Mouse (Mus musculus) splenic B cell, adult 2 months (primary cell): ENCODE results near the gene Triap1.

Source experiments
- DNase-seq: peaks from one replicate; pipeline ENCODE4 v3.0.0-alpha.2; 2011; ENCODE audit warnings: low read depth, low spot score
- H3K27me3 ChIP-seq: 2 replicates; pipeline ENCODE4 v1.6.1; 2012; ENCODE audit warnings: mild to moderate bottlenecking, low read length, moderate library complexity, mixed read lengths; ENCODE audit not compliant: control insufficient read depth, poor library complexity, insufficient read depth, severe bottlenecking
- H3K36me3 ChIP-seq: 2 replicates; pipeline ENCODE4 v1.6.1; 2012; ENCODE audit warnings: mild to moderate bottlenecking, low read length, moderate library complexity, mixed read lengths; ENCODE audit not compliant: control insufficient read depth, poor library complexity, insufficient read depth, severe bottlenecking

The Triap1 gene

DNA sequence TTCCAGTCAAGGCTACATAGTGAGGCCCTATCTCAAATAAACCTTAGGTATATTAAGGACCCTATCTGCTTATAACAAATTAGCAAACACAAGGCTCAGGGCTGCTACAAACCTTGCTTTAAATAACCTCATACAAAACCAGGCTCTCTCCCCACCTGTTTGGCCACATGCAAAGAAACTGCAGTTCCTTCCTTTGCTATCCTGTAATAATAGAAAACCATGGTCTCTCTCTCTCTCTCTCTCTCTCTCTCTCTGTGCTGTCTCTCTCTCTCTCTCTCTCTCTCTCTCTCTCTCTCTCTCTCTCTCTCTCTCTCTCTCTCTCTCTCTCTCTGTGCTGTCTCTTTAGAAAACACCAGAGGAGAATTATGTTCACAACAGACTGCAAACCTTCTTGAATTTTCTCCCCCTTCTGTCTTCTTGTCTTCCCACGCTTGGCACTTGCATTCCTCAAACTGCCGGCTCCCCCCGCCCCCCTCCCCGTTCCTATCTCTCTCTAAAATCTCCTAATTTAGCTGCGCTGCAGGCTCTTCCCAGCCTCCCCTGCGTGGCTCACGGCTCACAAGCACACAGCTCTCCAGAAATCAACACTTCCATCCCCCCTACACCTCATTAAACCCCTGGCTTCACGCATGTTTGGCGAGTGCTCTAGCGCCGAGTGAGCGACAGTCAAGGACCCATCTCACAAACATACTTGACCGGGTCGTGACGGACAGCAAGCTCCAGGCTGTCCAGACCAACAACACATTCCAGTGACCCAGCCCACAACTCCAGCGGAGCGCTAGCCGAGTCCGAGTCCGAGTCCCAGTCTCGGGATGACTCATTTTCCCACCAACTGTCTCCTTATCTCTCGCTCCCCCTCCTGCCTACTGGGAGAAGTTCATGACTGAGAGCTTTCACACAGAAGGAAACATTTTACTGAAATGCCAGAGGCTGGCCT is 21.8 kb upstream of the Triap1 start:
- DNase-seq: peak; percentile 32
- Histone ChIP-seq H3K36me3 (no peaks in the 10 kb centered on the region), H3K27me3 (no peaks in the 10 kb centered on the region; the same call in 1 of the 2 replicates)

GRCm38 (mm10) chr5:115326256-115326831 is 14.7 kb upstream of the Triap1 start:
- no peaks in the 10 kb centered on the region for H3K27me3 ChIP-seq
- H3K36me3 ChIP-seq: peaks cover 2% of the 10 kb centered on the region; the same call in 1 of the 2 replicates
- peak; percentile 15 for DNase-seq

GRCm38 (mm10) chr5:115326875-115327609 is 14.0 kb upstream of the Triap1 start, which contains the start of gene Srsf9:
Gene Srsf9 (plus strand): TSS chr5:115327177.
- Histone ChIP-seq H3K27me3 (no peaks in the 10 kb centered on the region), H3K36me3 (peaks cover 2% of the 10 kb centered on the region; the same call in 1 of the 2 replicates)
- peak; percentile 95 for DNase-seq

DNA sequence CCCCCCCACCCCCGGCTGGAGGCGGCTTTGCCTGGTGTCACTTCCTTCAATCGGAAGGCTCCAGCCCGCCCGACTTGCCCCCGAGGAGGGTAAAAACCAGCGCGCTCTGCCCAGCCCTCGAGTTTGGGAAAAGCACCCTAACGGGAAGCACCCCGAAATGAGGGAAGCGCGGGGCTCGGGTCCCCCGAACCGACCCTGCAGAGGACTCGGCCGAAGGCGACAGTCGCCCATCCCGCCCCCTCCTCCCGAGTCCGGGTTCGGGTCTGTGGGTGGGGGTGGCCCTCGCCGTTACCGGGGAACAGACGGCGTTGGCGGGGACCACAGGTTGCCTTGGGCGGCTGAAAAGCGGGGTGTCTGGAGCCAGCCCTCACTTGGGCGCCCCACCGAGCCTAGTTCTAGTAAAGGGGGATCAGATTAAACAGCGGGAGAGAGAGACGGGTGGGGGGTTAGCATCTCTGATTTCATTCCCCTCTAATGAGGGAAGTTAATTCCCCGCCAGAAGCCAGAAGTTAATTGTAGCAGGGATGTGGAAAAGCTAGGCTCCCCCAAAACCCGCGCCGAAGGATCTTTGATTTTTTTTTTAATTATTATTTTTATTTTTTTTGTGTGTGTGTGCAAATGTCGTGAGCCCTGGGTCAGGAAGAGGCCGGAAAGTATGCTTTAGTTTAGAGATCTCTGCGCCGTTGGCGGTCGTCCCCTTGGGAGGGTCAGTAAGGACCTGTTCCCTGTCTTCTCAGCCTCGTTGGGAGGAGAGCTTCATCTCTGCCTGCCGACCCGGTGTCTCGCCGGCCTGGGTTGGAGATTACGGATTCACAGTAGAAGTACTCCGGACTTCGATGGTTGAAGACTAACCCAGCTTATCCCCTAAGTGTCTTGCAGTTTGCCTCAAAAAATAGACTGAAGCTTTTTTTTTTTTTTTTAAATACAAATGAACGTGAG is 13.1 kb upstream of the Triap1 start:
- H3K27me3 ChIP-seq: no peaks in the 10 kb centered on the region
- DNase-seq: no peak

DNA sequence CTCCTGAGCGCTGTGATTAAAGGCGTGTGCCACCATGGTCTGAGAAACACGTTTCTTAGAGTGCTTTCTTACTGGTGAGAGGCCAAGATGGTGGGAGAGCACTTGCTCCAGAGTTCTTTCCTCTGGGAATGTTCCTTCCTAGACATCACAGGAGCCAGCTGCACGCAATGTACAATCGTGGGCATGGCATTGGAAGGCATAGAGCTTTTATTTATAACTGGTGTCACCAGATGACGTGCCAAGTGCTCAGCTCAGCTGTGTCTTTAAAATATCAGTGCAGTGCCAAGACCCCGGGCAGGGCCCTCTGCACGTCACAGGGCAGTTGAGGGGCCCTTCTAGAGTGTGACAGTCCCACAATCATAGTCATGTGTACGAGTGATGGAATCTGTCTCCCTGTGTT is 10.1 kb upstream of the Triap1 start:
- Histone ChIP-seq H3K36me3 (peaks cover 7% of the 10 kb centered on the region; the same call in 1 of the 2 replicates), H3K27me3 (no peaks in the 10 kb centered on the region)
- no peak for DNase-seq

More for the DNA sequence above, 13.1 kb upstream of the Triap1 start:
- peaks cover 4% of the 10 kb centered on the region; the same call in 1 of the 2 replicates for H3K36me3 ChIP-seq

- DNase-seq: peak; percentile 43
Observed at GRCm38 (mm10) chr5:115333626-115334025, 7.4 kb upstream of the Triap1 start.

DNA sequence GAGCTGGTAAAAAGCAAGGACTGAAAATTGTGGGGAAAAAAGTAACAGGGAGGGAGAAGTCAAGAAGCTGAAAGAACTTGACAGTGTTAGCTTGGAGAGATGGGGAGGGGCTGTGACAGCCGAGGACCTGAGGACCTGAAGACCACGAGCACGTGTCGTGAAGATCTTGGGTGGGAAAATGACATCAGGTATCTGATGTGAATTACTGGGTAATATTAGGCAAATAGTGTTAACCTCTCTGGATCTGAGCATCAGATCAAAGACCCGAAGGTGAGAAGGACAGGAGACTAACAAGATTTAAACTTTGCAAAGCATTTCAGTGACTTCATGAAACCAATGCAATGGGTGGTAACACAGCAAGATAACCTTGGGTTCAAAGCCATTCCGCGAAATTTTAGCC is 1.0 kb upstream of the Triap1 start:
- Histone ChIP-seq H3K36me3 (peaks cover 8% of the 10 kb centered on the region), H3K27me3 (no peaks in the 10 kb centered on the region)
- DNase-seq: no peak

More at GRCm38 (mm10) chr5:115333626-115334025, 7.4 kb upstream of the Triap1 start:
- Histone ChIP-seq H3K27me3 (no peaks in the 10 kb centered on the region), H3K36me3 (peaks cover 7% of the 10 kb centered on the region; the same call in 1 of the 2 replicates)

GRCm38 (mm10) chr5:115341314-115342165 is 515 bp downstream of the Triap1 start:
- Histone ChIP-seq H3K27me3 (no peaks in the 10 kb centered on the region), H3K36me3 (peaks cover 13% of the 10 kb centered on the region)
- DNase-seq: peak; percentile 16

DNA sequence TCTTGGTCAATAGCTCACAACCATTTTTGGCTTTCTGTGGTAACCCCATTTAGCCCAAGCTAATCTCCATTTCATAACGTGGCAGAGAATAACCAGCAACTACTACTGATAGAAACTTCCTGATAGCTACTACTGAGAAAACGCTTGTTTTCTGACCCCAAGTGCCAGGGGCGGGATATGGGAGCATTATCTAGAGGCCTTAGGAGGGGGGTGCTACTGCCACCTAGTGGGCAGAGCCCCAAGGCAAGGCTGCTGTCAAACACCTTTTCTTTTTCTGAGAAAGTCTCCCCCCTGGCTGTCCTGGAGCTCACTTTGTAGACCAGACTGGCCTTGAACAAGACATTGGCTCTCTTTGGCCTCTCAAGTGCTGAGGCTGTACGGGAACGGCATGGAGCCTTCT is 6.5 kb downstream of the Triap1 start:
- peak; percentile 92 for DNase-seq
- no peaks in the 10 kb centered on the region for H3K27me3 ChIP-seq
- H3K36me3 ChIP-seq: peaks cover 13% of the 10 kb centered on the region

- DNase-seq: peak; percentile 100
Observed at GRCm38 (mm10) chr5:115348546-115349224, 7.7 kb downstream of the Triap1 start, which contains the start of gene Cox6a1. Gene Cox6a1 (minus strand): TSS chr5:115348981.

GRCm38 (mm10) chr5:115349225-115349555 is 8.2 kb downstream of the Triap1 start:
- DNase-seq: no peak
- Histone ChIP-seq H3K27me3 (no peaks in the 10 kb centered on the region), H3K36me3 (peaks cover 5% of the 10 kb centered on the region)

More at GRCm38 (mm10) chr5:115348546-115349224, 7.7 kb downstream of the Triap1 start, which contains the start of gene Cox6a1:
- peaks cover 7% of the 10 kb centered on the region for H3K36me3 ChIP-seq
- no peaks in the 10 kb centered on the region for H3K27me3 ChIP-seq

GRCm38 (mm10) chr5:115351348-115351747 is 10.3 kb downstream of the Triap1 start:
- DNase-seq: no peak
- no peaks in the 10 kb centered on the region for H3K27me3 ChIP-seq
- H3K36me3 ChIP-seq: no peaks in the 10 kb centered on the region; the same call in 1 of the 2 replicates
